Mouse (Mus musculus) bone marrow, adult 2 months (tissue): ENCODE data around the gene Tmeff2.

Source experiments
- CTCF ChIP-seq: fragments of 200-500 bp; IDR thresholded peaks from 2 replicates; pipeline ENCODE4 v1.5.1; 2011; ENCODE audit warnings: low read length, control low read depth; ENCODE audit not compliant: control insufficient read depth, insufficient read depth
- POLR2A ChIP-seq: fragments of 200-500 bp; IDR thresholded peaks from 2 replicates; pipeline ENCODE4 v1.6.1; 2011; ENCODE audit warnings: low read depth, mild to moderate bottlenecking, control low read depth, low read length, borderline replicate concordance; ENCODE audit not compliant: control insufficient read depth

DNA sequence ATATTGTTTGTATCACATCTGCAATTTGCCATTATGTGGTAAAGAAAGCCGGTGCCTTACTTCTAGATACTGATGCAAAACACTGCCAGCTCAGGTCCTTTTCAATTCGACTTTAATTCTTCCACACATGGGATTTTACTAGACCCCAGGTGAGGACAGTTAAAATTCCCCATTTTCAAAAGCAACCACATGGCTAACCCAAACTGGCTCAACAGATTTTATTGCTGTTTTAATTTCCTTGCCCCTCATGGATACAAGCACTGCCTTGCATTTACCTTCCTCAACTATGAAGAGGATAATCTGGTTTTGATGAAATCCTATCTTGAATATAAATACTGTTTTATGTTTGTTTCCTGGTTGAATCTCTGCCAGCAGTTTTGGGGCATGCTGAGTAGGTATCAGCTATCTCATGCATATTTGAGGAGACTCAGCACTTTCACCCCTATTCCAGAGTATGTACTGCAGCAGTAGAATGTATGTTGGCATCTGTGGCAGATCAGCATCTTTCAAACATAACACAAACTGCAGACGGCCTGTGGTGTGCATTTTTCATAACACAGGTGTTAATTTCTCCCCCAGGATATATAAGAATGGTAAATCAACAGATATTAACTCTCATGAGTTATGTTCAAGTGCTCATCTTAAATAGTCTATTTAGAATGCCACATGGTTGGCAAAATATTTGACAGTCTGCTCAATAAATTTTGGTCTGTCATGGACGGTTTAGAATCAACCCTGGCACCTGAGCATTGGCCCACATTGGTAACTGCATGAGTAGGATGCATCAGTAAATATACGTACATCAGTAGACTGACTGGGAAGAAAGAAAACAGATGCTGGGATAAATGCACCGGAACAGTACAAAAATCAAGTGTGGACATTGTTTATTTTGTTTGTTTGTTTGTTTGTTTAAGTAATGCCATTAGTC is 72.3 kb downstream of the Tmeff2 start:
- no peak for TF ChIP-seq CTCF
- TF ChIP-seq POLR2A: no peak
